Mouse (Mus musculus): Measurements from ENCODE around the gene Aqp6. TPM values are rescaled to one million over a fixed set of nuclear protein-coding genes. Genes with fewer than 3 reads are reported as not detected.

Aqp6 gene
- total and polyA plus RNA-seq, 3 experiments, result 0.08 to 0.27 (median 0.18) TPM

- Histone ChIP-seq H3K79me2 (replicated peaks; ENCODE audit: control insufficient read depth, insufficient read depth, low read length) (no peaks in the 10 kb centered on the region), H3K27me3 (ENCODE audit: control insufficient read depth, insufficient read depth, low read length) (no peaks in the 10 kb centered on the region), H3K4me1 (ENCODE audit: control insufficient read depth, insufficient read depth, low read length) (no peaks in the 10 kb centered on the region), H3K9ac (ENCODE audit: low read depth, low read length) (no peak overlapping the region), H3K4me3 (no peak overlapping the region), H3K36me3 (ENCODE audit: control insufficient read depth, insufficient read depth, low read length) (no peaks in the 10 kb centered on the region), H3K27ac (no peak overlapping the region)
- WGBS, result 82% methylated on average over 4 of the region's 4 CpGs
- intact Hi-C loops (cut with DNase I), result no loop called here
- no peak for DNase-seq
- no peak for TF ChIP-seq EP300 (IDR thresholded peaks at IDR 0.05; ENCODE audit: insufficient read depth, low read depth, low read length)
- TF ChIP-seq POLR2A (IDR thresholded peaks at IDR 0.05; ENCODE audit: insufficient read depth, low read depth, low read length), result no peak
- no peak for TF ChIP-seq CTCF (IDR thresholded peaks at IDR 0.05)
Measured at GRCm38 (mm10) chr15:99619821-99620220, 18.6 kb downstream of the Aqp6 start.

GRCm38 (mm10) chr15:99622063-99622462 is 20.9 kb downstream of the Aqp6 start:
- WGBS, result 91% methylated on average over 11 of the region's 11 CpGs
- no peak for TF ChIP-seq EP300 (IDR thresholded peaks at IDR 0.05; ENCODE audit: insufficient read depth, low read depth, low read length)
- TF ChIP-seq POLR2A (IDR thresholded peaks at IDR 0.05; ENCODE audit: insufficient read depth, low read depth, low read length), result no peak
- TF ChIP-seq CTCF (IDR thresholded peaks at IDR 0.05), result no peak
- no peaks in the 10 kb centered on the region for H3K79me2 ChIP-seq (replicated peaks; ENCODE audit: control insufficient read depth, insufficient read depth, low read length)
- no peaks in the 10 kb centered on the region for H3K27me3 ChIP-seq (ENCODE audit: control insufficient read depth, insufficient read depth, low read length)
- H3K4me1 ChIP-seq (ENCODE audit: control insufficient read depth, insufficient read depth, low read length), result no peaks in the 10 kb centered on the region
- H3K36me3 ChIP-seq (ENCODE audit: control insufficient read depth, insufficient read depth, low read length), result no peaks in the 10 kb centered on the region
- DNase-seq, result no peak
- H3K4me3 ChIP-seq, result no peak overlapping the region
- intact Hi-C loops (cut with DNase I), result no loop called here
- H3K9ac ChIP-seq (ENCODE audit: low read depth, low read length), result no peak overlapping the region
- H3K27ac ChIP-seq, result no peak overlapping the region

GRCm38 (mm10) chr15:99631618-99632017 is 30.4 kb downstream of the Aqp6 start:
- Histone ChIP-seq H3K27ac (no peak overlapping the region), H3K79me2 (replicated peaks; ENCODE audit: control insufficient read depth, insufficient read depth, low read length) (no peaks in the 10 kb centered on the region), H3K9ac (ENCODE audit: low read depth, low read length) (no peak overlapping the region), H3K4me1 (ENCODE audit: control insufficient read depth, insufficient read depth, low read length) (no peaks in the 10 kb centered on the region), H3K27me3 (ENCODE audit: control insufficient read depth, insufficient read depth, low read length) (no peaks in the 10 kb centered on the region), H3K4me3 (no peak overlapping the region), H3K36me3 (ENCODE audit: control insufficient read depth, insufficient read depth, low read length) (no peaks in the 10 kb centered on the region)
- intact Hi-C loops (cut with DNase I), result loop anchor here (5.0 kb wide), 1 partner anchor 36 kb away; no protein-coding TSS in a partner anchor
- peak; percentile 49 for TF ChIP-seq CTCF (IDR thresholded peaks at IDR 0.05)
- no peak for TF ChIP-seq EP300 (IDR thresholded peaks at IDR 0.05; ENCODE audit: insufficient read depth, low read depth, low read length)
- TF ChIP-seq POLR2A (IDR thresholded peaks at IDR 0.05; ENCODE audit: insufficient read depth, low read depth, low read length), result no peak
- no peak for DNase-seq

GRCm38 (mm10) chr15:99634702-99635101 is 33.5 kb downstream of the Aqp6 start:
- WGBS, result 90% methylated on average over 7 of the region's 7 CpGs
- no peak for TF ChIP-seq CTCF (IDR thresholded peaks at IDR 0.05)
- TF ChIP-seq EP300 (IDR thresholded peaks at IDR 0.05; ENCODE audit: insufficient read depth, low read depth, low read length), result no peak
- no peak for TF ChIP-seq POLR2A (IDR thresholded peaks at IDR 0.05; ENCODE audit: insufficient read depth, low read depth, low read length)
- Histone ChIP-seq H3K4me3 (no peak overlapping the region), H3K79me2 (replicated peaks; ENCODE audit: control insufficient read depth, insufficient read depth, low read length) (no peaks in the 10 kb centered on the region), H3K27ac (no peak overlapping the region), H3K27me3 (ENCODE audit: control insufficient read depth, insufficient read depth, low read length) (no peaks in the 10 kb centered on the region), H3K9ac (ENCODE audit: low read depth, low read length) (no peak overlapping the region), H3K4me1 (ENCODE audit: control insufficient read depth, insufficient read depth, low read length) (no peaks in the 10 kb centered on the region), H3K36me3 (ENCODE audit: control insufficient read depth, insufficient read depth, low read length) (no peaks in the 10 kb centered on the region)
- DNase-seq, result no peak
- intact Hi-C loops (cut with DNase I), result loop anchor here (5.0 kb wide), 1 partner anchor 33 kb away; no protein-coding TSS in a partner anchor

- DNase-seq, result no peak
- Histone ChIP-seq H3K27me3 (ENCODE audit: control insufficient read depth, insufficient read depth, low read length) (no peaks in the 10 kb centered on the region), H3K9ac (ENCODE audit: low read depth, low read length) (no peak overlapping the region), H3K36me3 (ENCODE audit: control insufficient read depth, insufficient read depth, low read length) (no peaks in the 10 kb centered on the region), H3K4me1 (ENCODE audit: control insufficient read depth, insufficient read depth, low read length) (no peaks in the 10 kb centered on the region), H3K4me3 (no peak overlapping the region), H3K79me2 (replicated peaks; ENCODE audit: control insufficient read depth, insufficient read depth, low read length) (no peaks in the 10 kb centered on the region), H3K27ac (no peak overlapping the region)
- intact Hi-C loops (cut with DNase I), result no loop called here
- 89% methylated on average over 12 of the region's 12 CpGs for WGBS
- TF ChIP-seq EP300 (IDR thresholded peaks at IDR 0.05; ENCODE audit: insufficient read depth, low read depth, low read length), result no peak
- TF ChIP-seq POLR2A (IDR thresholded peaks at IDR 0.05; ENCODE audit: insufficient read depth, low read depth, low read length), result no peak
- TF ChIP-seq CTCF (IDR thresholded peaks at IDR 0.05), result no peak
Measured at GRCm38 (mm10) chr15:99637405-99638123, 36.4 kb downstream of the Aqp6 start.

GRCm38 (mm10) chr15:99638124-99638485 is 36.9 kb downstream of the Aqp6 start:
- TF ChIP-seq POLR2A (IDR thresholded peaks at IDR 0.05; ENCODE audit: insufficient read depth, low read depth, low read length) (no peak), EP300 (IDR thresholded peaks at IDR 0.05; ENCODE audit: insufficient read depth, low read depth, low read length) (no peak), CTCF (IDR thresholded peaks at IDR 0.05) (no peak)
- no peak overlapping the region for H3K9ac ChIP-seq (ENCODE audit: low read depth, low read length)
- DNase-seq, result no peak
- H3K27me3 ChIP-seq (ENCODE audit: control insufficient read depth, insufficient read depth, low read length), result no peaks in the 10 kb centered on the region
- no peaks in the 10 kb centered on the region for H3K36me3 ChIP-seq (ENCODE audit: control insufficient read depth, insufficient read depth, low read length)
- intact Hi-C loops (cut with DNase I), result no loop called here
- WGBS, result 87% methylated on average over 5 of the region's 5 CpGs
- H3K27ac ChIP-seq, result no peak overlapping the region
- no peak overlapping the region for H3K4me3 ChIP-seq
- H3K4me1 ChIP-seq (ENCODE audit: control insufficient read depth, insufficient read depth, low read length), result no peaks in the 10 kb centered on the region
- H3K79me2 ChIP-seq (replicated peaks; ENCODE audit: control insufficient read depth, insufficient read depth, low read length), result no peaks in the 10 kb centered on the region

Data from heart, adult 2 months (tissue).